Mouse (Mus musculus): ENCODE data around the gene Rnf224. TPM values are rescaled to one million over a fixed set of nuclear protein-coding genes. Genes with fewer than 3 reads are reported as not detected.
"Not testable (repeated sequence)": the region's sequence is repeated elsewhere in the genome, so short reads cannot be mapped to it uniquely, and the experiment has no call there.

The Rnf224 gene
- polyA plus RNA-seq, 1 experiment = not detected

DNA sequence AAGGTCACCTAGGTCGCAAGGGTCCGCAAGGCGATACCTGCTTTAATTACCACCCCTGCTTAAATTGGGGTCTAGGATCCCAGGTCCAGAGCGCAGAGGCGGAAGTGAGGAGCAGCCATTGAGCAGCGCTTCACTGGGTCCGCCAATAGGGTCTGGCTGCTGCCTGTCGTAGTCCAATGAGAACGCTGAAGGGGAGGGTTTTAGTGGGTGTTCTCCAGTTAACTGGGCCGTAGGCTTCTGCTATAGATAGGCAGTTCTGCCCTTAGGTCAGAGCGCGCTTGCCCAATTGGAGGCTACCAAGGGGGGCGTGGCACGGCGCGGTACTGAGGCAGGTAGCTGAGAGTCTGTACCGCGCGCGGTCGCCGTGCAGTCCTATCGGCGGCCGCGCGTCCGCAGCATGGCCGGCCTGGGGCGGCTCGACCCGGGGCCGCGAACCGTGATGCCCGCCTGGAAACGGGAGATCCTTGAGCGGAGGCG, 25.7 kb upstream of the Rnf224 start, which contains the start of gene Tprn:
Gene Tprn (plus strand): TSS at position 328 of the 477 bp plus-strand sequence.
- H3K4me3 ChIP-seq (ENCODE audit: insufficient read depth, poor library complexity, severe bottlenecking) = peak within 1 kb of the TSS; percentile 63
- no peaks in the 10 kb centered on the region for H3K27me3 ChIP-seq (ENCODE audit: control insufficient read depth, insufficient read depth, insufficient read length)
- no peaks in the 10 kb centered on the region for H3K36me3 ChIP-seq (ENCODE audit: control insufficient read depth, insufficient read depth)
- H3K79me3 ChIP-seq (ENCODE audit: low read depth) = peaks cover 5% of the 10 kb centered on the region
- peak within 1 kb of the TSS; percentile 82 for H3ac ChIP-seq (ENCODE audit: control insufficient read depth, insufficient read length, low read depth)
- H3K79me2 ChIP-seq (ENCODE audit: control insufficient read depth, insufficient read depth) = peaks cover 46% of the 10 kb centered on the region
- peak; percentile 49 for TF ChIP-seq MAX (IDR thresholded peaks at IDR 0.05)
- no peak for TF ChIP-seq MYOD1 (IDR thresholded peaks at IDR 0.05; ENCODE audit: control insufficient read depth, insufficient read length, low read depth)
- TF ChIP-seq FOSL1 (IDR thresholded peaks at IDR 0.05; ENCODE audit: insufficient read depth, low read length, poor library complexity, severe bottlenecking) = no peak
- no peak for TF ChIP-seq MYOG (IDR thresholded peaks at IDR 0.05; ENCODE audit: control insufficient read depth, extremely low read depth, insufficient read length)

DNA sequence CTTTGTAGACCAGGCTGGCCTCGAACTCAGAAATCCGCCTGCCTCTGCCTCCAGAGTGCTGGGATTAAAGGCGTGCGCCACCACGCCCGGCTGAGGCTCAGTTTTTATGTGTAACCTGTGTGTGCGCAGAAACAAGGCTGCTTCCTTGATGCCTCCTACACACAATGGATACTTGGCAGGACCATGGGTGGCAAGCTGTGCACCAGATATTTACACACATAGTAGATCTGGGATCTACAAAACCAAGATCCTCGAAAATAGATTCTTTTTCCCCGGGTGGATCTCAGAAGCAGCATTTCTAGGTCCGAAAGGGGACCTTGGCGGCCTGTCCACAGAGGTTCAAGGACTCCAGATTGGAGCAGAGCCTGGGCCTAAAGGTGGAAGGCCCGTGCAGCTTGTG, 25.3 kb upstream of the Rnf224 start:
- H3K79me3 ChIP-seq (ENCODE audit: low read depth) = peaks cover 5% of the 10 kb centered on the region
- peak overlapping the region; percentile 15 for H3K4me3 ChIP-seq (ENCODE audit: insufficient read depth, poor library complexity, severe bottlenecking)
- no peaks in the 10 kb centered on the region for H3K27me3 ChIP-seq (ENCODE audit: control insufficient read depth, insufficient read depth, insufficient read length)
- H3ac ChIP-seq (ENCODE audit: control insufficient read depth, insufficient read length, low read depth) = no peak overlapping the region
- H3K36me3 ChIP-seq (ENCODE audit: control insufficient read depth, insufficient read depth) = no peaks in the 10 kb centered on the region
- no peak for TF ChIP-seq MYOD1 (IDR thresholded peaks at IDR 0.05; ENCODE audit: control insufficient read depth, insufficient read length, low read depth)
- TF ChIP-seq USF1 (IDR thresholded peaks at IDR 0.05; ENCODE audit: low read depth) = no peak
- TF ChIP-seq CEBPB (IDR thresholded peaks at IDR 0.05; ENCODE audit: low read depth) = no peak
- TF ChIP-seq CTCF (IDR thresholded peaks at IDR 0.05; ENCODE audit: control insufficient read depth, insufficient read depth, insufficient read length) = no peak
- no peak for TF ChIP-seq FOSL1 (IDR thresholded peaks at IDR 0.05; ENCODE audit: insufficient read depth, low read length, poor library complexity, severe bottlenecking)
- no peak for TF ChIP-seq MAX (IDR thresholded peaks at IDR 0.05)
- no peak for TF ChIP-seq MYOG (IDR thresholded peaks at IDR 0.05; ENCODE audit: control insufficient read depth, extremely low read depth, insufficient read length)
- peaks cover 43% of the 10 kb centered on the region for H3K79me2 ChIP-seq (ENCODE audit: control insufficient read depth, insufficient read depth)

DNA sequence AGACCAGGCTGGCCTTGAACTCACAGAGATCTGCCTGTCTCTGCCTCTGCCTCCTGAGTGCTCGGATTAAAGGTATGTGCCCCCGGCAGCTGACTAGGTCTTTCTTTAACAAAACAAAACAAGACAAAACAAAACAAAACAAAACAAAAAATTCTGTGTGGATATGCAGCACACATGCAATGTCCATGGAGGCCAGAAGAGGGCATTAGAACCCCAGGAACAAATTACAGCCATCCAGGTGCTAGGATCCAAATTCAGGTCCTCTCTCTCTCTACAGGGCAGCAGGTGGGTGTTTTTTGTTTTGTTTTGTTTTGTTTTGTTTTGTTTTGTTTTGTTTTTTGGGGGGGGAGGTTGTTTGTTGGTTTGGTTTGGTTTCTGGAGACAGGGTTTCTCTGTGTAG, 22.3 kb upstream of the Rnf224 start:
- H3ac ChIP-seq (ENCODE audit: control insufficient read depth, insufficient read length, low read depth) = no peak overlapping the region
- H3K79me3 ChIP-seq (ENCODE audit: low read depth) = peaks cover 17% of the 10 kb centered on the region
- no peak overlapping the region for H3K4me3 ChIP-seq (ENCODE audit: insufficient read depth, poor library complexity, severe bottlenecking)
- H3K36me3 ChIP-seq (ENCODE audit: control insufficient read depth, insufficient read depth) = no peaks in the 10 kb centered on the region
- no peaks in the 10 kb centered on the region for H3K27me3 ChIP-seq (ENCODE audit: control insufficient read depth, insufficient read depth, insufficient read length)
- TF ChIP-seq FOSL1 (IDR thresholded peaks at IDR 0.05; ENCODE audit: insufficient read depth, low read length, poor library complexity, severe bottlenecking) = no peak
- TF ChIP-seq CEBPB (IDR thresholded peaks at IDR 0.05; ENCODE audit: low read depth) = no peak
- TF ChIP-seq MYOD1 (IDR thresholded peaks at IDR 0.05; ENCODE audit: control insufficient read depth, insufficient read length, low read depth) = no peak
- TF ChIP-seq USF1 (IDR thresholded peaks at IDR 0.05; ENCODE audit: low read depth) = no peak
- no peak for TF ChIP-seq CTCF (IDR thresholded peaks at IDR 0.05; ENCODE audit: control insufficient read depth, insufficient read depth, insufficient read length)
- TF ChIP-seq MYOG (IDR thresholded peaks at IDR 0.05; ENCODE audit: control insufficient read depth, extremely low read depth, insufficient read length) = no peak
- TF ChIP-seq MAX (IDR thresholded peaks at IDR 0.05) = no peak
- H3K79me2 ChIP-seq (ENCODE audit: control insufficient read depth, insufficient read depth) = peaks cover 39% of the 10 kb centered on the region

DNA sequence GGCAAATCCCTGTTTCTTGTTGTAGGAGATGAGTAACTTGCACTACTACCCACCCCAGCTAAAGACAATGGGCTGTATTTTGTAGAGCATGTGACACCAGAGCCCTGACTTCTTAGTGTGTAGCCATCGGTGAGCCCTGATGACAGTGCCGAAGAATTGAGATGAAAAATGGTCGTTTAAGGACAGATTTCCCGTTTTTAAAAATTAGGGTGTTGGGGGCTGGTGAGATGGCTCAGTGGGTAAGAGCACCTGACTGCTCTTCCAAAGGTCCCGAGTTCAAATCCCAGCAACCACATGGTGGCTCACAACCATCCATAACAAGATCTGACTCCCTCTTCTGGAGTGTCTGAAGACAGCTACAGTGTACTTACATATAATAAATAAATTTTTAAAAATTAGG, 20.7 kb upstream of the Rnf224 start:
- H3K36me3 ChIP-seq (ENCODE audit: control insufficient read depth, insufficient read depth); H3K4me3 ChIP-seq (ENCODE audit: insufficient read depth, poor library complexity, severe bottlenecking); H3ac ChIP-seq (ENCODE audit: control insufficient read depth, insufficient read length, low read depth); H3K27me3 ChIP-seq (ENCODE audit: control insufficient read depth, insufficient read depth, insufficient read length): not testable (repeated sequence)
- Histone ChIP-seq H3K79me2 (ENCODE audit: control insufficient read depth, insufficient read depth) (peaks cover 31% of the 10 kb centered on the region), H3K79me3 (ENCODE audit: low read depth) (peaks cover 18% of the 10 kb centered on the region)

DNA sequence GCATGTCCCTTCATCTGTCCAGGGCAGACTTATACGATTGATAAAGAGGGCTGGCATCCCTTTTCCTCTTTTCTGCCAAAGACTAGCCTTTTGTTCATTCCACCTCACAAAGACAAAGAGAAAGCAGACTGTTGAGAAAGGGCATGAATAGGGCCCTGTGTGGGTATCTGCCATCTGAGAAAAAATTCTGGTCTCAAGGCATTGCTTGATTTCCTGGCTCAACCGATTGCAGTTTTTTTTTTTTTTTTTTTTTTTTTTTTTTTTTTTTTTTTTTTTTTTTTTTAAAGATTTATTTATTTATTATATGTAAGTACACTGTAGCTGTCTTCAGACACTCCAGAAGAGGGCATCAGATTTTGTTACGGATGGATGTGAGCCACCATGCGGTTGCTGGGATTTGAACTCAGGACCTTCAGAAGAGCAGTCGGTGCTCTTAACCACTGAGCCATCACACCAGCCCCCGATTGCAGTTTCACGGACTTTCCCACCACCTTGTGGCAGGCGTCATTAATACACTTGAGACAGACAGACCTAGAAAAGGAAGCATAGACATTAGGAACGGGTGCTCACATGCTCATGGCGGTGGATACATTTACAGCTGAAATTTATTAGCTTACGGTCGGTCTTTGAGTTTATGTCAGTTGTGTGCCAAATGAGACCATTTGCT, 20.0 kb upstream of the Rnf224 start:
- Histone ChIP-seq H3K4me3 (ENCODE audit: insufficient read depth, poor library complexity, severe bottlenecking) (peak overlapping the region; percentile 96), H3K79me2 (ENCODE audit: control insufficient read depth, insufficient read depth) (peaks cover 31% of the 10 kb centered on the region), H3K79me3 (ENCODE audit: low read depth) (peaks cover 18% of the 10 kb centered on the region), H3K36me3 (ENCODE audit: control insufficient read depth, insufficient read depth) (peaks cover 11% of the 10 kb centered on the region)
- H3ac ChIP-seq (ENCODE audit: control insufficient read depth, insufficient read length, low read depth); H3K27me3 ChIP-seq (ENCODE audit: control insufficient read depth, insufficient read depth, insufficient read length): not testable (repeated sequence)

DNA sequence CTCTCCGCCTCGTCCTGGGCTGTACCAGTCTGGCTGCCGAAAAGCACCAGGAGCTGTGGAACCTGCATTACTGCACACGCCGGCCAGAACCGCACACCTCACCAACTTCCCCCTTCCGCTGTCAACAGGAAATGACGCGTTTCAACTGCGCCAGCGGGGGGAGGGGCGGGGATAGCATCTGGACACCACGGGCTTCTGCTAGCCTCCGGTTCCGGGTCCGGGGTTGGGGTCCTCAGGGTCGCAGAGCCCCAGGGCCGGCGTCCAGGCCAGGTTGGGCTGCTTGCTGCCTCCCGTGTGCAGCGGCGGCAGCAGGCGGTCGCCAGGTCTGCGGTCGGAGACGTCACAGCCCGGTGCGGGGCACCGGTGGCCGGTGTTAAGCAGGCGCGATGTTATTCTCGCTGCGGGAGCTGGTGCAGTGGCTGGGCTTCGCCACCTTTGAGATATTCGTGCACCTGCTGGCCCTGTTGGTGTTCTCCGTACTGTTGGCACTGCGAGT, 18.7 kb upstream of the Rnf224 start, which contains the start of gene Tmem203:
Gene Tmem203 (plus strand): TSS at position 156 of the 496 bp plus-strand sequence.
- Histone ChIP-seq H3K4me3 (ENCODE audit: insufficient read depth, poor library complexity, severe bottlenecking) (peak within 1 kb of the TSS; percentile 96), H3K36me3 (ENCODE audit: control insufficient read depth, insufficient read depth) (peaks cover 23% of the 10 kb centered on the region), H3K79me3 (ENCODE audit: low read depth) (peaks cover 18% of the 10 kb centered on the region), H3K27me3 (ENCODE audit: control insufficient read depth, insufficient read depth, insufficient read length) (no peaks in the 10 kb centered on the region), H3K79me2 (ENCODE audit: control insufficient read depth, insufficient read depth) (peaks cover 31% of the 10 kb centered on the region), H3ac (ENCODE audit: control insufficient read depth, insufficient read length, low read depth) (peak within 1 kb of the TSS; percentile 86)
- TF ChIP-seq CTCF (IDR thresholded peaks at IDR 0.05; ENCODE audit: control insufficient read depth, insufficient read depth, insufficient read length) (no peak), MAX (IDR thresholded peaks at IDR 0.05) (peak; percentile 77), USF1 (IDR thresholded peaks at IDR 0.05; ENCODE audit: low read depth) (no peak), MYOD1 (IDR thresholded peaks at IDR 0.05; ENCODE audit: control insufficient read depth, insufficient read length, low read depth) (no peak), FOSL1 (IDR thresholded peaks at IDR 0.05; ENCODE audit: insufficient read depth, low read length, poor library complexity, severe bottlenecking) (no peak), CEBPB (IDR thresholded peaks at IDR 0.05; ENCODE audit: low read depth) (no peak), MYOG (IDR thresholded peaks at IDR 0.05; ENCODE audit: control insufficient read depth, extremely low read depth, insufficient read length) (no peak)

All from C2C12 (cell line).